Mouse (Mus musculus): ENCODE results near the gene Ppp3ca. TPM values are rescaled to one million over a fixed set of nuclear protein-coding genes. Genes with fewer than 3 reads are reported as not detected.

The Ppp3ca gene
- polyA plus RNA-seq, 1 experiment from 2014 or later, result 11.3 TPM

DNA sequence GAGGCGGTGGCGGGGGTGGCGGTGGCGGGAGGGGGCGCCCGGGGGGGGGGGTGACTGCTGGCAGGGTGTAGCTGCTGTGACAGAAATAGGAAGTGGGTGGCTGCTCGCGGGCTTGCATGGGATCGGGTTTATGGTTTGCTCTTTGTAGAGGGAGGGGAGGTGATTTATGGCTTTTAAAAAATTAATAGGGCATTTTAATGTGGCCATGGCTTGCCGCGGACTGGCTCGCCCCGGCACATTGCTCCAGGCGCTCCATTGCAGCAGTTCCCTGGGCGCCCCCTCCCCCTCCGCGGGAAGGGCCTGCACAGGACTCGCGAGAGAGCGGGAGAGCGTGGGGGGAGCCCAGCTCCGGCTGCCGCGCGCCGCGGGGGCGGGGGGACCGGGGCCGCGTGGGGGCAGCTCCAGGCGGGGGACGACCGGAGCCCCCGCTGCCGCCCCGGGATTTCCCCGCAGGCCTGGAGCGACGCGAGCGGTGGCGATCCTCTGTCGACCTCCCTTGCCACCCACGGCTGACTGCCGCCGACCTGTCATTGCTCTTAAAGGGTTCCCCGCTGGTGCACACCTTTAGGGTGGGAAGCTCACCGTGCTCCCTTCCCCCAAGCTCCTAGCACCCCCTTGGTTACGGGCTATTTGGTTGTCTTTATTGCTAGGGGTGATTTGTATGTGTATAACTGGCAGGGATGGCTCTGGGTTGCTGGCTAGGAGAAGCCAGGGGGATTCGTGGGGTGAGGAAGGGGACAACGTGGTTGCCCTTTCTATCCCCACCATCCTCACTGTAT, 1.4 kb downstream of the Ppp3ca start:
- Histone ChIP-seq H3K4me1 (replicated peaks) (peaks cover 32% of the 10 kb centered on the region), H3K4me2 (peak overlapping the region; percentile 95), H3K36me3 (no peaks in the 10 kb centered on the region), H3K27me3 (no peaks in the 10 kb centered on the region), H3K27ac (no peak overlapping the region; the same call in 1 of the 2 replicates), H3K4me3 (replicated peaks) (peak overlapping the region; percentile 84), H3K9ac (peak overlapping the region; percentile 87), H3K9me3 (replicated peaks) (no peaks in the 10 kb centered on the region)
- DNase-seq (peak; percentile 50), ATAC-seq (ENCODE audit: low read depth) (no peak)
- under 1% methylated on average over 46 of the region's 52 CpGs for WGBS (ENCODE audit: insufficient replicate concordance)

DNA sequence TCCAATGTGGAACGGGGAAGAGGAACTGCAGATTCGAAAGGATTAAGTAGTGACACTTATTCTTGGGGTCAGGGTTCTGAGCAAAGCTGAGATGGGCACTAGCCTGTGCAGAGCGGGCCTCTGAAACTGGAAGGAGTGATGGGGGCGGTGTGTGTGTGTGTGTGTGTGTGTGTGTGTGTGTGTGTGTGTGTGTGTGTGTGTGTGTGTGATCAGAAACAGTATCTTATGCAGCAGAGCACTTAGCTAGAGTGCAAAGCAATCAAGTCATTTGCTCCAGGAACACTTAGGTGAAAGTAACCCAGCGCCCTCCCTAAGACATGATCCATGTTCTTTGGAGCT, 2.0 kb downstream of the Ppp3ca start:
- Histone ChIP-seq H3K36me3 (no peaks in the 10 kb centered on the region), H3K4me3 (replicated peaks) (peak overlapping the region; percentile 84), H3K4me2 (peak overlapping the region; percentile 95), H3K4me1 (replicated peaks) (peaks cover 32% of the 10 kb centered on the region), H3K9me3 (replicated peaks) (no peaks in the 10 kb centered on the region), H3K27ac (no peak overlapping the region), H3K27me3 (no peaks in the 10 kb centered on the region), H3K9ac (peak overlapping the region; percentile 87)
- ATAC-seq (ENCODE audit: low read depth) (no peak), DNase-seq (no peak)
- 17% methylated on average over 5 of the region's 5 CpGs for WGBS (ENCODE audit: insufficient replicate concordance)

DNA sequence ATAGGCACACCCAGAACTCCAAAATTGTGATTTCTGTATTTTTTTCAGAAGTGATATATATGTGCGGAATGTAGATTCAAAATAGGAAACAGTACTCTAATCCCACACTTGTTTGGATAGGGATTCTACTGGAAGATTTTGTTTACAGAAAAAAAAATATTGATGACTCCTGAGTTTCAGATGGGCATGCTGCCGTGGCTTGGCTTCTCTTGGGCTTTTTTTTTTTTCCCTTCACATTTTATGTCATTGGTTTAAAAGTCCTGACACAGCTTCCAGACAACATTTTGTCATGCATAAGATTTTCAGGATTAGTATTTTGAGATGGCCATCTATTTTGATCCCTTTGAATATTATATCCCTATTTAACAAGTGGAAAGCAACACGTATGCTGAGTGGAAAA, 2.9 kb downstream of the Ppp3ca start:
- H3K4me1 ChIP-seq (replicated peaks), result peaks cover 32% of the 10 kb centered on the region
- no peak overlapping the region for H3K9ac ChIP-seq
- ATAC-seq (ENCODE audit: low read depth) (no peak), DNase-seq (no peak)
- no peaks in the 10 kb centered on the region for H3K27me3 ChIP-seq
- WGBS (ENCODE audit: insufficient replicate concordance), result 69% methylated on average over 3 of the region's 3 CpGs
- no peak overlapping the region for H3K4me3 ChIP-seq (replicated peaks)
- no peaks in the 10 kb centered on the region for H3K36me3 ChIP-seq
- no peaks in the 10 kb centered on the region for H3K9me3 ChIP-seq (replicated peaks)
- H3K4me2 ChIP-seq, result no peak overlapping the region
- no peak overlapping the region for H3K27ac ChIP-seq

DNA sequence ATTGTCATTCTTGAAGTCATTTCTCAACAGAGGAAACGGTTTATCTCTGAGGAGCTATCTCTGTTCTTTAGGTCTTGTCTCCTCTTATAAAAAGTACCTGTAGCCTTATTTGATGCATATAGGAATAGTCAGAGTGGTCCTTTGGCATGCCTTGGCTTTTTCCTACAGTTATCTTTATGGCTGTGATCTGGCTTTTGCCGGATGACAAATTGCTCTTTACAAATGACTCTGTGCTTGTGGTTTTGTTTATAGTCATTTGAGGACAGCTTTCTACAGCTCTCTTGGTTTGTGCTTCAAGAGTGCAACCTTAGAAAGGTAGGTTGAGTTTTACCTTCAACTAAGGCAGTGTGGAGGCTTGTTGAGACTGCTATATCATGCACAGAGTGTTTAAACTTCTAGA, 3.4 kb downstream of the Ppp3ca start:
- H3K4me3 ChIP-seq (replicated peaks), result no peak overlapping the region
- no peaks in the 10 kb centered on the region for H3K36me3 ChIP-seq
- H3K27ac ChIP-seq, result no peak overlapping the region
- H3K9ac ChIP-seq, result no peak overlapping the region
- no peak for DNase-seq
- WGBS (ENCODE audit: insufficient replicate concordance), result 39% methylated on average over 2 of the region's 2 CpGs
- peaks cover 28% of the 10 kb centered on the region for H3K4me1 ChIP-seq (replicated peaks)
- no peak overlapping the region for H3K4me2 ChIP-seq
- no peak for ATAC-seq (ENCODE audit: low read depth)
- no peaks in the 10 kb centered on the region for H3K9me3 ChIP-seq (replicated peaks)
- H3K27me3 ChIP-seq, result no peaks in the 10 kb centered on the region

DNA sequence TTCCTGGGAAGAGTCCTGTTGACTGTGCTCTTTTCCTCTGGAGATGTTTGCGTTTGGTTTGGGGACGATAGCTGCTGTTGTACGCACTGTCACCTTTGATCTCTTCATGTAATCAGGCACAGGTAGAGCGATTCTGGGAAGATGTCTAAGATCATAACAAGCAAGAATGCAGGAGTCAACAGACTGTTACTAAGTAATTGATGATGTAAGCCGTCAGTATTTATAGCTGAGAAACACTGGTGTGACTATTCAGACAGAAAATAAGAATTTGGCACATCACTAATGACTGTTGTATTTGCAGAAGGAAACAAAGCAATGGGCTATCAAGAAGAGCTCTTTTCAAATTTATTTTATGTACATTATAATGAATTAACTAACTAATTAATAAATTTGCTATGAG, 4.6 kb downstream of the Ppp3ca start:
- peaks cover 20% of the 10 kb centered on the region for H3K4me1 ChIP-seq (replicated peaks)
- no peaks in the 10 kb centered on the region for H3K27me3 ChIP-seq
- H3K4me2 ChIP-seq, result no peak overlapping the region
- WGBS (ENCODE audit: insufficient replicate concordance), result 70% methylated on average over 5 of the region's 5 CpGs
- no peak overlapping the region for H3K27ac ChIP-seq
- H3K4me3 ChIP-seq (replicated peaks), result no peak overlapping the region
- no peak for DNase-seq
- H3K36me3 ChIP-seq, result no peaks in the 10 kb centered on the region
- no peaks in the 10 kb centered on the region for H3K9me3 ChIP-seq (replicated peaks)
- ATAC-seq (ENCODE audit: low read depth), result no peak
- H3K9ac ChIP-seq, result no peak overlapping the region

DNA sequence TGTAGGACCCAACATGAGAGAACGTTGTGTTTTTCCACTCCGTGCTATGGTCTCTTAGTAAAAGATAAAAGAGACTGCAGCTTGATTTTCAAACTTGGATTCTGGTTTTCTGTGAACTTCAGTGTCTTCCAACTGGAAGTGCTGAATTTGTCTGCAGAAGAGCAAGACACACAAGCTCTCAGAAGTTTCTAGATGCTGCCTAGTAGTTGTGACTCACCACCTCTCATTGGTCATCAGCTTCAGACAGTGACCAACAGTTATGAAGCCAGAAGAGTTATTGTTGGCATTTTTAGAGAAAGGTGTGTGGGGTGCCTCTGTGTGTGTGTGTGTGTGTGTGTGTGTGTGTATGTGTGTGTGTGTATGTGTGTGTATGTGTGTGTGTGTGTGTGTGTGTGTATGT, 7.1 kb downstream of the Ppp3ca start:
- Histone ChIP-seq H3K36me3 (no peaks in the 10 kb centered on the region), H3K27me3 (no peaks in the 10 kb centered on the region), H3K4me1 (replicated peaks) (peaks cover 17% of the 10 kb centered on the region; the same call in 1 of the 2 replicates), H3K27ac (no peak overlapping the region), H3K4me2 (no peak overlapping the region), H3K9ac (no peak overlapping the region), H3K9me3 (replicated peaks) (no peaks in the 10 kb centered on the region), H3K4me3 (replicated peaks) (no peak overlapping the region)
- no peak for DNase-seq
- no peak for ATAC-seq (ENCODE audit: low read depth)
- 69% methylated on average over 2 of the region's 2 CpGs for WGBS (ENCODE audit: insufficient replicate concordance)

DNA sequence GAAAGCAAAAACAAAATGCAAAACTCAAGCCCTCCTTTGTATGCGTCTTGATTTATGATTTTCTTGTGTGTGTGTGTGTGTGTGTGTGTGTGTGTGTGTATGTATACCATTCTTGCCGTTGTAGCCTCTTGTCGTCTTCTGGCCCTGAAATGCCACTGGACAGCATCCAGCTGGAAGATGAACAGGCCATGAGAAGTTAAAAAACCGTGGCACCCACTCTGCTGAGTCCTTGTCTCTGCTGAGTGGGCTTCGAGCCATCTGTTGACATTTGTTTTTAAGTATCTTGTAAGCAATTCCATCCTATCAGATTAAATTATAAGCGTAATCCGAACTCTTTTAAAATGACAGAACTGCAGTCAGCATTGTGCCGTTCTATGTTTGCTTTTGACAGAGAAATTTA, 8.5 kb downstream of the Ppp3ca start:
- no peak for DNase-seq
- H3K27me3 ChIP-seq, result no peaks in the 10 kb centered on the region
- H3K27ac ChIP-seq, result no peak overlapping the region
- WGBS (ENCODE audit: insufficient replicate concordance), result 76% methylated on average over 8 of the region's 8 CpGs
- no peak overlapping the region for H3K4me2 ChIP-seq
- no peaks in the 10 kb centered on the region for H3K36me3 ChIP-seq
- no peak overlapping the region for H3K4me3 ChIP-seq (replicated peaks)
- H3K4me1 ChIP-seq (replicated peaks), result peaks cover 11% of the 10 kb centered on the region; the same call in 1 of the 2 replicates
- H3K9me3 ChIP-seq (replicated peaks), result no peaks in the 10 kb centered on the region
- no peak overlapping the region for H3K9ac ChIP-seq
- no peak for ATAC-seq (ENCODE audit: low read depth)

DNA sequence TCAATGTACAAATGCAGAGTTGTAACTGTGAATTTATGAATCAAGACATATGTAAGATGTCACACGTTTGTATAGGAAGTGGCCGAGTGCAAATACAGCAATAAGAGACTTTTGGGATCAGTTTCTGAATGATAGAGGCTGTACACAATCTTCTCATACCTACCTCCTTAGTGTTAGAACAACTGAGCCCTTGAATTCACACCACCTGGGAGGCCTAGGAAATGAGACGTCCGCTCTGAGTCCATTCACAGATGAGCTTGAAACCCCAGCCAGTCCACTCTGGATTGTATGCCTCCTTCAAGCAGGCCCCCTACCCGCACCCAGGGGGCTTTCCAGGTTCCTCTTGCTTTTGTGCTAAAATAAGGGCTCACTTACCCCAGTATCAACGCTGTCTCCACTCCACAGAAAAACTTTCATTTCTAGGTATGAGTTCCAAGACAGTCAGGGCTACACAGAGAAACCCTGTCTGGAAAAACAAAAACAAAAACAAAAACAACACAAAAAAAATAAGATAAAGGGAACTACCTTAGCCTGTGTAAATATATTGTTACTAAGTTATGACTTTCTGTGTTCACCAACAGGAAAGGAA, 10.1 kb downstream of the Ppp3ca start:
- Histone ChIP-seq H3K4me3 (replicated peaks) (no peak overlapping the region), H3K9me3 (replicated peaks) (no peaks in the 10 kb centered on the region), H3K9ac (no peak overlapping the region), H3K4me2 (no peak overlapping the region), H3K4me1 (replicated peaks) (peaks cover 18% of the 10 kb centered on the region), H3K27me3 (no peaks in the 10 kb centered on the region), H3K36me3 (no peaks in the 10 kb centered on the region), H3K27ac (no peak overlapping the region)
- DNase-seq (no peak), ATAC-seq (ENCODE audit: low read depth) (no peak)
- WGBS (ENCODE audit: insufficient replicate concordance), result 60% methylated on average over 6 of the region's 6 CpGs

DNA sequence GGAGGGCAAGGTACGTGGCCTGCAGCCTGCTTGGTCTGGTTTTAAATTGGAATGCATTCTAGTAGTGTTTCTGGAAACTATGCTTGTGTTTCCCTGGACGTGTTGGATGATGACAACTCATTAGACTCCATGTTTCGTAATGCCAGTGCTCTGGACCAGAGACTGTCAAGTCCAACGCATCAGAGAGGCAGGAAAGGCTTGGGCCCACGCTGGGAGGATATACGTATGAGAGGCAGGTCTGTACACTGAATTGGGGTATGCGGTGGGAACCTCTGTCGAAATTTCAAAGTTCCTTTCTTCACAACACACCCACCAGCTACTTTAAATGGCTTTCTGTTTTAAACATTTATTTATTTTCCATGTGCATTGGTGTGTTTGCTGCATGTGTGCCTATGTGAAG, 12.3 kb downstream of the Ppp3ca start:
- ATAC-seq (ENCODE audit: low read depth), result no peak
- Histone ChIP-seq H3K36me3 (no peaks in the 10 kb centered on the region), H3K27me3 (no peaks in the 10 kb centered on the region), H3K4me2 (no peak overlapping the region), H3K9me3 (replicated peaks) (no peaks in the 10 kb centered on the region), H3K4me1 (replicated peaks) (peaks cover 19% of the 10 kb centered on the region), H3K27ac (no peak overlapping the region), H3K4me3 (replicated peaks) (no peak overlapping the region), H3K9ac (no peak overlapping the region)
- no peak for DNase-seq
- WGBS (ENCODE audit: insufficient replicate concordance), result 67% methylated on average over 8 of the region's 8 CpGs

DNA sequence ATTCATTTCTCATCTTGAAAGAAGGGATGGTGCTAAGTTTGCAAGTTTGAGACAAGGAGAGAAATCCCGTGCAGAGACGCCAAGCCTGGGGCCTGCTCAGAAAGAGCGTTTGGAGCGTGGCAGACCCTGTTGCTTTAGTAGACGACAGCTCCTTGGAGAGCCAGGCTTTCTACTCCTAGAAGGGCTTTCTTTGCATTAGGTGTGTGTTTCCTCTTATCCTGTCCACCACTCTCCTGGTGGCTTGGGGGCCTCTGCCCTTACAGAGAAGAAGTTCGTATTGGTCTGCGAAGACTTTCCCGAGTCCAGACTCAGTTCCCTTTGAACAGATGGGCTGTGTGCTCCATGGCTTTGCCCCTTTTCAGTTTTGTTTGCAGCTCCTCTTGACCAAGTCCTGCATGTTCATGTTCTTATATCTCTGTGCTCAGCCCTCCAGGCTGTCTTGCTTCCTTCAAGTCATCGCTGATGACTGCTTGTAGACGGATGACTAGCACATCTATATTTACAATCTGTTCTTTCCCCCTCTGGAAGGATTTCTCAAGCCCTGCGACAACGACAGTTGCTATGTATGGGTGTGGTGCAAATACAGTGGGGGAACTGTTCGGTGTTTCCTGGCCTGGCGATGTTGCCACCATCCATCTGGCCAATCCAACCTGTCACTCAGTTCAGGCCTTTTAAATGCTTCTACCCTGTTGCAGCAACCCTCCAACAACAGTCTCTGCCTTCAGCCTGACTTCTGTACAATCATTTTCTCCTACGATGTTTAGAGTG, 14.5 kb downstream of the Ppp3ca start:
- WGBS (ENCODE audit: insufficient replicate concordance), result 37% methylated on average over 15 of the region's 15 CpGs
- Histone ChIP-seq H3K4me3 (replicated peaks) (no peak overlapping the region), H3K4me1 (replicated peaks) (peaks cover 19% of the 10 kb centered on the region), H3K27ac (no peak overlapping the region), H3K9ac (no peak overlapping the region), H3K9me3 (replicated peaks) (no peaks in the 10 kb centered on the region), H3K4me2 (no peak overlapping the region), H3K36me3 (no peaks in the 10 kb centered on the region), H3K27me3 (no peaks in the 10 kb centered on the region)
- peak; percentile 23; the same call in 1 of the 2 replicates for ATAC-seq (ENCODE audit: low read depth)
- no peak for DNase-seq

DNA sequence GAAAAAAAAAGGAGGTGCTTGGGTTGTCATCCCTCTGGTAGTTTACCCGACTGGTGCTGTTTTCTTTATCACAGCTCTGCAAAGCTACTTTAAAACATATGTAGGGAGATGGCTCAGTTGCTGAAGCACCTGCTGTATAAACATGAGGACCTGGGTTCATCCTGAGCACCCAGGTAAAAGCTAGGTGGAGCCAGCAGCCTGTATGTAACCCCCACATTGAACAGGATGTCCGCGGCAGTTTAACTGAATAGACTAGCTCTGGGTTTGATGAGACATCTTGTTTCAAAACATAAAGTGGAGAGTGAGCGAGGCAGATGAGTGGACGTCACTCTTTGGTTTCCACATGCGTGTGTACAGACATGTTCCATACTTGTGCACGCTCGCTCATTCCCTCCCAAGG, 16.5 kb downstream of the Ppp3ca start:
- H3K27me3 ChIP-seq, result no peaks in the 10 kb centered on the region
- no peak overlapping the region for H3K4me2 ChIP-seq
- ATAC-seq (ENCODE audit: low read depth) (no peak), DNase-seq (no peak)
- peaks cover 13% of the 10 kb centered on the region for H3K4me1 ChIP-seq (replicated peaks)
- no peak overlapping the region for H3K9ac ChIP-seq
- no peaks in the 10 kb centered on the region for H3K9me3 ChIP-seq (replicated peaks)
- 74% methylated on average over 8 of the region's 8 CpGs for WGBS (ENCODE audit: insufficient replicate concordance)
- no peak overlapping the region for H3K27ac ChIP-seq
- H3K4me3 ChIP-seq (replicated peaks), result no peak overlapping the region
- H3K36me3 ChIP-seq, result no peaks in the 10 kb centered on the region
